Mouse (Mus musculus): ENCODE data around the gene Haao.

The Haao gene

DNA sequence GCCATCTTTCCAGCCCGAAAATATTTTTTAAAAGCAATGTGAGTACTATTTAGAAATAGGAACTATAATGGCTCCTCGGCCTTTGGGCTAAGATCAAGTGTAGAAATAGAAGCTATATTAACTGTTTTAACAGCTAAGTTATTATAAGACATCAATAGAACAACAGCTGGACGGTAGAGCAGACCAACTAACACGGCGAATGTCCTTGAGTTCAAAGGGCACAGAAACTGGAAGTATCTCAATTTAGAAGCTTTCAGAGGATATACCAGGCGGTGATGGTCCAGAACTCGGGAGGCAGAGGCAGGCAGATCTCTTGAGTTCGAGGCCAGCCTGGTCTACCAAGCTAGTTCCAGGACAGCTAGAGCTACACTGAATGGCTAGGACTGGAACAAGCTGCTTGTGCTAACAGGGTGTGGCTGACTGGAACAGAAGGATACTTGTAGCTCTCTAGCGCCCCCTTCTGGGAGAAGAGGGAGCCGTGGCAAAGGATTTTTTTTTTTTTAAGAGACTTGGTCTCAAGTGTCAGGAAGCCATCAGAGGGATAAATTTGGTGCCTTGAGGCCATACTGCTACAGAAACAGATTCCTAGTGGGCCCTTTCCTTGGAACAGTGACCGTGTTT lies 39.9 kb downstream of the Haao start:
- peak; percentile 90 for DNase-seq (ENCODE audit: low read depth, low spot score)
- peaks cover 9% of the 10 kb centered on the region for H3K36me3 ChIP-seq (ENCODE audit: control insufficient read depth, insufficient read depth, low read length, poor library complexity, severe bottlenecking)
- no peaks in the 10 kb centered on the region for H3K27me3 ChIP-seq (ENCODE audit: control insufficient read depth, insufficient read depth, low read length, poor library complexity, severe bottlenecking)

- DNase-seq (ENCODE audit: low read depth, low spot score), result peak; percentile 81
- H3K27me3 ChIP-seq (ENCODE audit: control insufficient read depth, insufficient read depth, low read length, poor library complexity, severe bottlenecking), result no peaks in the 10 kb centered on the region
- peaks cover 9% of the 10 kb centered on the region for H3K36me3 ChIP-seq (ENCODE audit: control insufficient read depth, insufficient read depth, low read length, poor library complexity, severe bottlenecking)
Observed at GRCm38 (mm10) chr17:83807345-83807744, 40.4 kb downstream of the Haao start.

DNA sequence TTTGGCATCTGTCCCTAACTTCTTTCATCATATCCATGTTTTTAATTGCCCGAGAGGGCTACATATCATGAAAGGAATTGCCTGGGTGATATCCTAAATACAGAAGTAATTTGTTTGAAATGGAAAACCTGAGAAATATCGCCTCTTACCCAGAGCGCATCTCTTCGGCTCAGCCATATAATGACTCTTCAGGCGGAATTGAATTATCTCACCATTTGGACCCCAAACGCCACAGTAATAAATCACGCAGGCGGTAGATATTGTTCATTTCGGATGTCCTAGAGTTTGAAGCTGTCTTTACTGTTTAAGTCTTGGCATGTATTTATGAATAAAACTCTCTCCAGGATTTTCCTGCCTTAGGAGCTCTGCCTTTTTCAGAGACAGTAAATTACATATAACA lies 42.7 kb downstream of the Haao start:
- peaks cover 17% of the 10 kb centered on the region for H3K36me3 ChIP-seq (ENCODE audit: control insufficient read depth, insufficient read depth, low read length, poor library complexity, severe bottlenecking)
- no peaks in the 10 kb centered on the region for H3K27me3 ChIP-seq (ENCODE audit: control insufficient read depth, insufficient read depth, low read length, poor library complexity, severe bottlenecking)
- DNase-seq (ENCODE audit: low read depth, low spot score), result no peak

GRCm38 (mm10) chr17:83803987-83804386 lies 43.8 kb downstream of the Haao start:
- peaks cover 17% of the 10 kb centered on the region for H3K36me3 ChIP-seq (ENCODE audit: control insufficient read depth, insufficient read depth, low read length, poor library complexity, severe bottlenecking)
- DNase-seq (ENCODE audit: low read depth, low spot score), result no peak
- H3K27me3 ChIP-seq (ENCODE audit: control insufficient read depth, insufficient read depth, low read length, poor library complexity, severe bottlenecking), result no peaks in the 10 kb centered on the region

DNA sequence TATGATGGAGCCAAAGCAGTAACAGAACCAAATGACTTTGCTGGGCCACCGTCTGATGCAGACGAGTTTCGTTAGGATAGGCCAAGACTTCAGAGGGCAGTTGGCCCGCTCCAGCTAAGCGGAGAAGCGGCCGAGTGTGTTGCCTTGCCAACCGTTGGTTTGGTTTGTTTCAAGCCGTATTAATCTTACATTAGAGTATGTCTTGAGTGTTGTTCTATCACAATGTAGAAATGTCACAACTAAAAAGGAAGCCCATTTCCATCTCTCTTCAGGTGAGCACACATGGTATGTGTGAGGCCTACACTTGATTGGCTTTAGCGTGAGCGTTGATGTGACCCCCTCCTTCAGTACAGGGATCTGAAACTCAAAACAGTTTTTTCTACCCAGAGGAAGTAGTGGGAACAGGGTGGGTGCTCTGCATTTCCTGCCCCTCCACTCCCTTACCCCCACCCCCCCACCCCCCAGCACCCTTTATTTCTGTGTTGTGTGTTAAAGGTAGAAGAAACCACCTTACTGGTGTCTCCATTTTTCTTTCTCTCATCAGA lies 48.2 kb downstream of the Haao start:
- peaks cover 16% of the 10 kb centered on the region for H3K36me3 ChIP-seq (ENCODE audit: control insufficient read depth, insufficient read depth, low read length, poor library complexity, severe bottlenecking)
- H3K27me3 ChIP-seq (ENCODE audit: control insufficient read depth, insufficient read depth, low read length, poor library complexity, severe bottlenecking), result no peaks in the 10 kb centered on the region
- peak; percentile 82 for DNase-seq (ENCODE audit: low read depth, low spot score)

DNA sequence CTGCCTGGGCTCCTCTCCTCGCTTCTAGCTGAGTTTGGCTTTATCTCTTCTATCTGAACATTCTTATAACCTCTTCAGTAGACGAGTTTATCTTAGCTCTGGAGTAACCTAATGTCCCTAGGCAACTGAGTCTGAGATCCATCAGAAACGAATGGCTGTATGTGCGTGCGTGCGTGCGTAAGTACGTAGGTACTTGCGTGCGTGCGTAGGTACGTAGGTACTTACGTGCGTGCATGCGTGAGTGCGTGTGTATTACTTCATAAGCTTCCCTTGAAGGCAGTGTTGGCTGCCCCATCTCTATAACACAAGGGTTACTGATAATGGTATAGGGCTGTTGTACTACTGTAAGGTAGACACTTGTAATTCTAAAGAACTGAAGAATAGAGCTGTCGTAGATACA lies 52.6 kb downstream of the Haao start:
- no peak for DNase-seq (ENCODE audit: low read depth, low spot score)
- Histone ChIP-seq H3K36me3 (ENCODE audit: control insufficient read depth, insufficient read depth, low read length, poor library complexity, severe bottlenecking) (peaks cover 12% of the 10 kb centered on the region), H3K27me3 (ENCODE audit: control insufficient read depth, insufficient read depth, low read length, poor library complexity, severe bottlenecking) (no peaks in the 10 kb centered on the region)

- no peak for DNase-seq (ENCODE audit: low read depth, low spot score)
- H3K36me3 ChIP-seq (ENCODE audit: control insufficient read depth, insufficient read depth, low read length, poor library complexity, severe bottlenecking), result peaks cover 15% of the 10 kb centered on the region
- no peaks in the 10 kb centered on the region for H3K27me3 ChIP-seq (ENCODE audit: control insufficient read depth, insufficient read depth, low read length, poor library complexity, severe bottlenecking)
Observed at GRCm38 (mm10) chr17:83792388-83792787, 55.4 kb downstream of the Haao start.

DNA sequence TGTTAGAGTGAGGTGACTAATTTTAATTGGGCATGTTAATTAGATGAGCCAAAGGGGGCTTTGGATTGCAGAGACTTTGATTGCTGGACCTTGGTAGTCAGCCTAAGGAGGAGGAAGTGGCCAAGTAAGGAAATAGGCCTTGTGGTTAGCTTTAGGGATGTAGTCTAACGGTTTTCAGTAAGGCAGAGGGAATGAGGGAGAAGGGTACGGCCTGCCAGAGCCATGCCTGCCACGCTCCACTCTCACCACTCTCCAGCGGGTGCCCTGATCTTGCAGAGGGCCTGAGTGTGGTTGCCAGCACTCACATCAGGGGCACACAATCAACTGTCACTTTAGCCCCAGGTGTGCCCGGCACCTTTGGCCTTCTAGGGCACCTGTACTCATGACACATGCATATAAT lies 57.6 kb downstream of the Haao start:
- no peak for DNase-seq (ENCODE audit: low read depth, low spot score)
- Histone ChIP-seq H3K36me3 (ENCODE audit: control insufficient read depth, insufficient read depth, low read length, poor library complexity, severe bottlenecking) (peaks cover 8% of the 10 kb centered on the region; the same call in 1 of the 2 replicates), H3K27me3 (ENCODE audit: control insufficient read depth, insufficient read depth, low read length, poor library complexity, severe bottlenecking) (no peaks in the 10 kb centered on the region)

DNA sequence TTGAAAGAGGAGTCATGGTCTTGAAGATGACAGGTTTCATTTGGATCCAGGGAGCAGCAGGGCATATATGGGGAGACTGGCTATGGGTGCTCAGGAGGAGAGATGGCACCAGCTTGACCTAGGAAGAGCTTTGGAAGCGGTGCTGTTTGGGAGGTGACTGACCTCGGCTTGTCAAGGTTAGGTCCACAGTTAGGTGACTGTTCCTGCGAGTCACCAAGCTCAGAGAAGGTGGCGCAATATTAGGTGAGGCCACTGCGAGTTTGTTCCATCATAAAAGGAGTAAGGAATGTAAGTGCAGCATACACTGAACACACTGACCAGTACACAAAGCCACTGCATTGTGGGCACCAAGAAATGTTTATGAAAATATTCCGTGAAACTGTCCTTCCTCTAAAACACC lies 61.3 kb downstream of the Haao start:
- Histone ChIP-seq H3K36me3 (ENCODE audit: control insufficient read depth, insufficient read depth, low read length, poor library complexity, severe bottlenecking) (peaks cover 4% of the 10 kb centered on the region; the same call in 1 of the 2 replicates), H3K27me3 (ENCODE audit: control insufficient read depth, insufficient read depth, low read length, poor library complexity, severe bottlenecking) (no peaks in the 10 kb centered on the region)
- DNase-seq (ENCODE audit: low read depth, low spot score), result no peak

GRCm38 (mm10) chr17:83782740-83783139 lies 65.0 kb downstream of the Haao start:
- H3K27me3 ChIP-seq (ENCODE audit: control insufficient read depth, insufficient read depth, low read length, poor library complexity, severe bottlenecking), result no peaks in the 10 kb centered on the region
- H3K36me3 ChIP-seq (ENCODE audit: control insufficient read depth, insufficient read depth, low read length, poor library complexity, severe bottlenecking), result no peaks in the 10 kb centered on the region
- DNase-seq (ENCODE audit: low read depth, low spot score), result no peak
